Mouse (Mus musculus) left cerebral cortex, adult 9 months (tissue): ENCODE data around the gene Prl2c2.
"Not testable (repeated sequence)": the region's sequence is repeated elsewhere in the genome, so short reads cannot be mapped to it uniquely, and the experiment has no call there.

Experiments used
- DNase-seq, 2 experiments: peaks; one replicate each; pipeline ENCODE4 v3.0.0; 2022; ENCODE audit warnings: low spot score in 2 of 2

Prl2c2 gene

GRCm38 (mm10) chr13:13005283-13005682, at the start of gene Prl2c2:
TSS of gene Prl2c2 (minus strand) at chr13:13005383.
- DNase-seq: not testable (repeated sequence)

- DNase-seq: not testable (repeated sequence)
Observed at GRCm38 (mm10) chr13:13025872-13026271, 20.7 kb upstream of the Prl2c2 start.

GRCm38 (mm10) chr13:13013993-13014549, 8.9 kb upstream of the Prl2c2 start:
- not testable (repeated sequence) for DNase-seq
